ENCODE assay signal across 8 mouse cellular contexts in genomic region chr10:40371914-40372675, GRCm38 (mm10). TPM values are rescaled to one million over a fixed set of nuclear protein-coding genes. Genes with fewer than 3 reads are reported as not detected.
DNase-seq lines count a peak whose midpoint lies in the region; ATAC-seq lines count a peak whose summit lies in the region.

No protein-coding gene starts in this region.

- peaks cover 14% of the 10 kb centered on the region for H3K4me1 ChIP-seq in heart, embryonic 13.5 days
- peaks cover 2% of the 10 kb centered on the region; the same call in 1 of the 2 replicates for H3K4me1 ChIP-seq in heart, embryonic 11.5 days (ENCODE audit: control insufficient read depth, insufficient read depth, low read length)
- peaks cover 22% of the 10 kb centered on the region for H3K4me1 ChIP-seq in hindbrain, embryonic 12.5 days
- H3K4me1 ChIP-seq in limb, embryonic 15.5 days, result peaks cover 31% of the 10 kb centered on the region
- H3K4me1 ChIP-seq in stomach, embryonic 16.5 days (ENCODE audit: control insufficient read depth, insufficient read depth, low read length), result peaks cover 18% of the 10 kb centered on the region

- H3K27me3 ChIP-seq in heart, embryonic 13.5 days (replicated peaks), result no peaks in the 10 kb centered on the region
- no peaks in the 10 kb centered on the region for H3K27me3 ChIP-seq in heart, embryonic 11.5 days (ENCODE audit: control insufficient read depth, insufficient read depth, low read length)
- no peaks in the 10 kb centered on the region for H3K27me3 ChIP-seq in hindbrain, embryonic 12.5 days
- no peaks in the 10 kb centered on the region for H3K27me3 ChIP-seq in limb, embryonic 15.5 days
- no peaks in the 10 kb centered on the region for H3K27me3 ChIP-seq in stomach, embryonic 16.5 days (ENCODE audit: control insufficient read depth, insufficient read depth, low read length)

- no peaks in the 10 kb centered on the region for H3K36me3 ChIP-seq in heart, embryonic 13.5 days
- H3K36me3 ChIP-seq in heart, embryonic 11.5 days (ENCODE audit: control insufficient read depth, insufficient read depth, low read length), result no peaks in the 10 kb centered on the region
- H3K36me3 ChIP-seq in hindbrain, embryonic 12.5 days, result no peaks in the 10 kb centered on the region
- H3K36me3 ChIP-seq in limb, embryonic 15.5 days, result no peaks in the 10 kb centered on the region
- H3K36me3 ChIP-seq in stomach, embryonic 16.5 days (ENCODE audit: control insufficient read depth, insufficient read depth, low read length), result no peaks in the 10 kb centered on the region

- H3K4me2 ChIP-seq in heart, embryonic 13.5 days, result peak overlapping the region; percentile 19; the same call in 1 of the 2 replicates
- no peak overlapping the region; the same call in 1 of the 2 replicates for H3K4me2 ChIP-seq in heart, embryonic 11.5 days
- H3K4me2 ChIP-seq in hindbrain, embryonic 12.5 days (replicated peaks), result peak overlapping the region; percentile 22; the same call in 1 of the 2 replicates
- peak overlapping the region; percentile 25 for H3K4me2 ChIP-seq in limb, embryonic 15.5 days
- peak overlapping the region; percentile 43 for H3K4me2 ChIP-seq in stomach, embryonic 16.5 days (ENCODE audit: low read depth, low read length)

- peak; percentile 21 for DNase-seq in CD4-positive helper T cell, adult 2 months (ENCODE audit: low read depth, low spot score)
- DNase-seq in brain, adult 2 months (ENCODE audit: low read depth, low spot score), result peak; percentile 91
- DNase-seq in urinary bladder, postnatal 25 days (ENCODE audit: low spot score), result no peak

- no peak overlapping the region for H3K4me3 ChIP-seq in heart, embryonic 13.5 days
- H3K4me3 ChIP-seq in heart, embryonic 11.5 days (ENCODE audit: low read depth, low read length), result no peak overlapping the region
- H3K4me3 ChIP-seq in hindbrain, embryonic 12.5 days, result no peak overlapping the region
- H3K4me3 ChIP-seq in limb, embryonic 15.5 days, result no peak overlapping the region
- no peak overlapping the region; the same call in 1 of the 2 replicates for H3K4me3 ChIP-seq in stomach, embryonic 16.5 days (replicated peaks; ENCODE audit: low read length)

- H3K27ac ChIP-seq in heart, embryonic 13.5 days (replicated peaks), result 0 out of 2 replicates have a peak overlapping the region, but pooled peaks have one; percentile 30
- no peak overlapping the region for H3K27ac ChIP-seq in heart, embryonic 11.5 days (ENCODE audit: low read depth, low read length)
- peak overlapping the region; percentile 79 for H3K27ac ChIP-seq in hindbrain, embryonic 12.5 days
- H3K27ac ChIP-seq in limb, embryonic 15.5 days, result peak overlapping the region; percentile 71
- H3K27ac ChIP-seq in stomach, embryonic 16.5 days (ENCODE audit: low read length), result peak overlapping the region; percentile 84

- H3K9ac ChIP-seq in heart, embryonic 13.5 days, result no peak overlapping the region
- no peak overlapping the region for H3K9ac ChIP-seq in heart, embryonic 11.5 days (ENCODE audit: low read depth, low read length)
- no peak overlapping the region for H3K9ac ChIP-seq in hindbrain, embryonic 12.5 days
- no peak overlapping the region for H3K9ac ChIP-seq in limb, embryonic 15.5 days
- no peak overlapping the region for H3K9ac ChIP-seq in stomach, embryonic 16.5 days (ENCODE audit: low read length)

- 56% methylated on average over 11 of the region's 11 CpGs for WGBS in heart, embryonic 13.5 days
- 53% methylated on average over 11 of the region's 11 CpGs for WGBS in heart, embryonic 11.5 days (ENCODE audit: insufficient replicate concordance)
- 38% methylated on average over 11 of the region's 11 CpGs for WGBS in hindbrain, embryonic 12.5 days
- 20% methylated on average over 11 of the region's 11 CpGs for WGBS in limb, embryonic 15.5 days
- 26% methylated on average over 11 of the region's 11 CpGs for WGBS in stomach, embryonic 16.5 days

- H3K9me3 ChIP-seq in heart, embryonic 13.5 days, result no peaks in the 10 kb centered on the region
- no peaks in the 10 kb centered on the region for H3K9me3 ChIP-seq in heart, embryonic 11.5 days (replicated peaks; ENCODE audit: control insufficient read depth, low read length)
- no peaks in the 10 kb centered on the region for H3K9me3 ChIP-seq in hindbrain, embryonic 12.5 days (replicated peaks)
- no peaks in the 10 kb centered on the region for H3K9me3 ChIP-seq in limb, embryonic 15.5 days
- no peaks in the 10 kb centered on the region for H3K9me3 ChIP-seq in stomach, embryonic 16.5 days (replicated peaks; ENCODE audit: control insufficient read depth, low read length)

- ATAC-seq in heart, embryonic 13.5 days (ENCODE audit: extremely low read depth, insufficient number of reproducible peaks, low FRiP score, low TSS enrichment), result no peak
- no peak for ATAC-seq in heart, embryonic 11.5 days (replicated peaks; ENCODE audit: insufficient number of reproducible peaks, low FRiP score, low TSS enrichment)
- peak; percentile 90 for ATAC-seq in hindbrain, embryonic 12.5 days (ENCODE audit: low FRiP score)
- ATAC-seq in limb, embryonic 15.5 days (ENCODE audit: insufficient number of reproducible peaks, low FRiP score, low TSS enrichment, low read depth), result peak; percentile 76
- ATAC-seq in stomach, embryonic 16.5 days (ENCODE audit: insufficient read depth, low FRiP score), result peak; percentile 89

RNA-seq across cellular contexts. Expression of gene Cdk19, which starts 32.7 kb away (rescaled TPM):
- polyA plus RNA-seq in heart, embryonic 13.5 days (2015; fragmentation: Nextera tagmentation; extraction: Ambion mirVana), result 5.6 and 6.1 TPM in 2 replicates
- polyA plus RNA-seq in heart, embryonic 11.5 days (2014; fragmentation: Nextera tagmentation; extraction: Ambion mirVana), result 6.4 and 8.1 TPM in 2 replicates
- polyA plus RNA-seq in hindbrain, embryonic 12.5 days (2016; fragmentation: Nextera tagmentation; extraction: Ambion mirVana), result 15.0 and 16.7 TPM in 2 replicates
- 8.1 and 10.2 TPM in 2 replicates for polyA plus RNA-seq in limb, embryonic 15.5 days (2015; fragmentation: Nextera tagmentation; extraction: Ambion mirVana)
- polyA plus RNA-seq in stomach, embryonic 16.5 days (2015; fragmentation: Nextera tagmentation; extraction: Ambion mirVana), result 7.8 and 8.4 TPM in 2 replicates

Comparison
In these comparisons a context has a peak if more than half of its experiments do, and no peak if none do; other contexts are left out.
1. ATAC-seq: peak in hindbrain, embryonic 12.5 days (single experiment), limb, embryonic 15.5 days (single experiment) and stomach, embryonic 16.5 days (single experiment); none in heart, embryonic 13.5 days (single experiment) and heart, embryonic 11.5 days (single experiment).